Mouse (Mus musculus): ENCODE results near the gene Supt20. TPM values are rescaled to one million over a fixed set of nuclear protein-coding genes. Genes with fewer than 3 reads are reported as not detected.
"Not testable (repeated sequence)": the region's sequence is repeated elsewhere in the genome, so short reads cannot be mapped to it uniquely, and the experiment has no call there.

Gene Supt20
- total RNA-seq, 4 experiments from 2014 or later: 38.4 to 46.3 (median 41.1) TPM

DNA sequence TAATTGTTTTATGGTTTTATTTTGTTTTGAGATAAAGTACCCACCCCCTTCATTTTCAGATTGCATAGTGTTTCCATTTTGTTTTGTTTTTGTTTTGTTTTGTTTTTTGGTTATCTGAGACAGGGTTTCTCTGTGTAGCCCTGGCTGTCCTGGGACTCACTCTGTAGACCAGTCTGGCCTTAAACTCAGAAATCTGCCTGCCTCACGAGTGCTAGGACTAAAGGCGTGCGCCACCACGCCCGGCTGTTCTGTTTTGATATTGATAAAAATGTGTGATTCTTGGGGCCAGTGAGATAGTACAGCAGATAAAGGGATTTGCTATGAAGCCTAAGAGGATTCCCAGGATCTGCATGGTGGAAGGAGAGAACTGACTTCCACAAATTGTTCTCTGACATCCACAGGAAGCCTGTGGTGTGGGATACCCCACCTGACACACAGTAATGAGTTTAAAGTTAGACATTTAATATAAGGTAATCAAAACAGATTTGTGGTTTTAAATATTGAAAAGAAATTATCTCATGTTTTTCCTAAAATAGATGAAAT is 7.2 kb downstream of the Supt20 start:
- no peak for DNase-seq (ENCODE audit: low spot score in 2 of 2)

DNA sequence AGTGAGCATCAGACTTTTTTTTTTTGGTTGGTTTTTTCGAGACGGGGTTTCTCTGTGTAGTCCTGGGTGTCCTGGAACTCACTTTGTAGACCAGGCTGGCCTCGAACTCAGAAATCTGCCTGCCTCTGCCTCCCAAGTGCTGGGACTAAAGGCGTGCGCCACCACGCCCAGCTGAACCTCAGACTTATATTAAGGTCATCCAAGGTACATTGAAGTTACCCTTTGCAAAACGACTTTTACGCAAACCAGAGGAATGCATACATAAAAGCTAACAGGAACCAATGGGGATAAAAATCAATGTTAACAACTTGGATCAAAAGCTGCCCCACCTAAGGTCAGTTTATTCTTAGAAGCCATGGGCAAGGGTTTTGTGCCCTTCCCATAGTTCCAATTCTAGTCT is 11.5 kb downstream of the Supt20 start:
- not testable (repeated sequence) for DNase-seq (ENCODE audit: low spot score in 2 of 2)

GRCm38 (mm10) chr3:54708972-54709371 is 16.4 kb downstream of the Supt20 start:
- DNase-seq (ENCODE audit: low spot score in 2 of 2): no peak

- DNase-seq (ENCODE audit: low spot score in 2 of 2): no peak
Observed at GRCm38 (mm10) chr3:54714253-54714652, 21.6 kb downstream of the Supt20 start, which contains the start of gene Gm21958. TSS of gene Gm21958 (minus strand) at chr3:54714353.

- DNase-seq (ENCODE audit: low spot score in 2 of 2): peak in 1 of 2 experiments; percentile 65
Observed at GRCm38 (mm10) chr3:54715461-54715860, 22.9 kb downstream of the Supt20 start.

GRCm38 (mm10) chr3:54717348-54717747 is 24.7 kb downstream of the Supt20 start:
- no peak for DNase-seq (ENCODE audit: low spot score in 2 of 2)

DNA sequence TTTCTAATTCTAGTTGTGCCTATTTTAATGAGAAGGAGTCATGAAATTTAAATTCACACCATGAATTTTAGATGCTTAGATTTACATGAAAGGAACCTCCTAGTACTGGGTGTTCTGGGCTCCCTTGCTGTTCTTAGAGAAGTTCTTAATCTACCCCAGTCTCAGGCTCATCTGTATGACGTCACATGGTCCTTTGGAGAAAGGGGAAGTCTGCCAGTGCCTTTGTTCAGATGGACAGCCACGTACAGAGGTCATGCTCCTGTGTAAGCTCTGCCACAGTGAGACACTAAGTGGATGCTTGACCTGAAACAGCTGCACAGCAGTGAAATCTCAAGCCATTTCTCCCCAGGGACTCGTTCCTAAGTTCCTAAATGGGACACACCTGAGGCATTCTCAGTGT is 26.3 kb downstream of the Supt20 start:
- no peak for DNase-seq (ENCODE audit: low spot score in 2 of 2)

DNA sequence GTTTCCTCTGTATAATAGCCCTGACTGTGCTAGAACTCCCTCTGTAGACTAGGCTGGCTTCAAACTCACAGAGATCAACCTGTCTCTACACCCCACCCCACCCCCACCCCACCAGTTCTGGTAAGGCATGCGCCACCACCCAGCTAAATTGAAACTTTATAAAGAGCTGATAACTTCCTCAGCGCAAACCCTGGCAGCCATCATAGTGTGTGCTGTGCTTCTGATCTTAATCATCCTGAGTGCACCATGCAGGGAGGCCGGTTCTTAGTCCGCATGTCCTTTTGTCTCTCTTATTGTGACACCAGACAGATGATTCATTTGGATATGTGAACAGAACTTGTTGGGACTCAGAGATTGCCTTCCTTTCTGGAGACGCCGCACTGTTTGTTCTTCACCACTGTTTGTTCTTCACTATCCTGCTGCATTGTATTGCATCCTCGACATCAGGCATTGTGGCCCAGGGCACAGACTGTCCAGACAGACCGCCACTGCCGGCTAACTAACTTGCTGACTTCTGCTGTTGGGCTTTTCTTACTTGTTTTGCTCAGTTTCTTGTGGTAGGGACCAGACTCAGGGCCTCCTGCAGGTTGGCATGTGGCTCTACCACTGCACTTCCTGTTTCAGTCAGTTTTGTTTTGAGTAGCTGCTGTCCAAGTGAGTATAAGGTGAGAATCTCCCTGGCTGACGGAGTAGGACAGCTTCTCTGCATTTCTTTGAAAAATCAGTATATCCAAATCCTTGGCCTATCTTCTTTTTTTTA is 31.3 kb downstream of the Supt20 start:
- no peak for DNase-seq (ENCODE audit: low spot score in 2 of 2)

DNA sequence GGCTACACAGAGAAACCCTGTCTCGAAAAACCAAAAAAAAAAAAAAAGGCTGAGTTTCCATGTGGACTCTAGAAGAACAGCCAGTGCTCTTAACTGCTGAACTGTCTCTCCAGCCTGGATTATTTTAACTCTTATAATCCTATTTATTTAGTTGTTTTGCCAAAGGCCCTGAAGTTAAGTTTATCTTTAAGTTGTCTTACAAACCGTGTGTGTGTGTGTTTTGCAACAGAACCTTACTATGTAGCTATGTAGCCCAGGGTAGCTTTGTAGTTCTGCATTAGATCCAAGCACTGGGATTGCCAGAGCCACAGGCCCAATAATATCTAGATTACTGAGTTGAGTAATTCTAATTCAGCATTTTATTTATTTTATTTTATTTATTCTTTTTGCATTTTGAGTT is 32.7 kb downstream of the Supt20 start:
- no peak for DNase-seq (ENCODE audit: low spot score in 2 of 2)

GRCm38 (mm10) chr3:54727588-54727987 is 35.0 kb downstream of the Supt20 start:
- DNase-seq (ENCODE audit: low spot score in 2 of 2): no peak

DNA sequence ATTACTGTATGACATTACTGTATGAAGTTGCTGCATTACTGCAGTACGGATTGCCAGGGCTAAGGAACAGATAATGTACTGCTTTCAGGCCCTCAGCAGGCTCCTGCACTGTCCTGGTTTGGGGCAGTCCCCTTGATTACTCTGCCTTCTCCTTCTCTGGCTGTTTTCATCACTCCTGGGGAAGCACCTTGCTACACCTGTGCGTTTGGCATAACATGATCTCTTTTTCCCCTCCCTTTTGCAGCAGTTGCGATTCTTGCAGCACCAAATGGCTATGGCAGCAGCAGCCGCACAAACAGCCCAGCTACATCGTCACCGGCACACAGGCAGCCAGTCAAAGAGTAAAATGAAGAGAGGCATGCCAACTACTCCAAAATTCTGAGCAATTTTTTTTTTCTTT is 35.5 kb downstream of the Supt20 start:
- DNase-seq (ENCODE audit: low spot score in 2 of 2): no peak

DNA sequence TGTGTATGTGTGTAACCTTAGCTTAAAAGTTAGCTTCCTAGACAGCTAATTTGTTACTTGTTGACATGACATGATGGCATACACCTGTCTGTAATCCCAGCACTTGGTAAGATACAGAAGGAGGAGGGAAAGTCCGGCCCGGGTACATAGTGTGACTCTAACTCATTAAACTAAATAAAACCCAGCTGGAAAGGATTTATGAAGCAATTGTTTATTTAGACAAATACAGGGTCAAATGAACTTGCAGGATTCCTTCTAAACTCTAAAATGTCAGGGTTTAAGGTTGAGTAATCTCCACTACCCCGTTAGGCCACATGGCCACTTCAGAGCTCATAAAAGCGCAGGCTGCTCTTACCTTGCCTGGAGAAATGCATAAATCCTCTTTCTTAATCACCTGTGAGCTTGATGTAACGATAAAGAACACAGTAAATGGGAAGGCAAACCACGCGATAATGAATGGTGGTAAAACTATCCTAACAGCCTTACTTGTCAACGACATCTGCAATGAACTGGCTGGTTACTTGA is 39.1 kb downstream of the Supt20 start:
- DNase-seq (ENCODE audit: low spot score in 2 of 2): no peak

- DNase-seq (ENCODE audit: low spot score in 2 of 2): no peak
Observed at GRCm38 (mm10) chr3:54732371-54732770, 39.8 kb downstream of the Supt20 start.

DNA sequence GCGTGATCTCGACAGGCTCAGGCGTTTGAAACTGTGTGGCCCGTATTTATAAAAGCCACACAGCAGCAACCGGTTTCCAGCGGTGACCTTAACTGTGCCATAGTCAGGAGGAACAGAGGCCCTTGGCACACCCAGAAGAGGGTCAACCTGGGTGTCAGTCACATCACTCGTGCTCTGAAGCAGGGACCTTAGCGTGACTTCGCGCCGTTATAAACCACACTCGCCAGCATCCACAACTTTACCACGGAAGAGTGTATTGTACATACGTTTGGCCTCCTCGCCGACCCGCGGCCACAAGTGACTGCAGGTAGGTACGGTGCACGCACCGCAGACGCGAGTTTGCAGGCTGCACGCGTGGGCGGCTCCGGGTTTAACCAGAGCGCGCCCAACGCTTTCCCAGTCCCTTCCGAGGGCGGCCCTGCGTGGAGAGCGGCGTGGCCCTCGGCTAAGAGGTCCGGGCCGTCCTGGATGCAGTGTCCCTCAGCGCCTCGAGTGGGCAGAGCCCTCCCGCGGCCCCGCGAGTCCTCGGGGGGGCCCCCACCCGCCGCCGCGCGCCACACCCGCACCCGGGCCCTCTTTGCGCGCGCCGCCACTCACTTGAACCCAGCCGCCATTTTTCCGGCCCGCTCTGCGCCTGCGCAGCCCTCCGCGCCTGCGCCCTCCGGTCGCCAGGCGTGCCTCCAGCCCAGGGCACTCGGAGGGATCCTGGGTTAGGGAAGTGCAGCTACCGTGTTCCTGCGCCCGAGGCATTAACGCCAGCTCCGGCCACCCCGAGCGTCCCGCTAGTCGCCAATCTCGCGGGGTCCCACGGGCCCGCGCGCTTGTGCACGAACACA is 42.0 kb downstream of the Supt20 start:
- DNase-seq (ENCODE audit: low spot score in 2 of 2): peak; percentile 77 to 81

DNA sequence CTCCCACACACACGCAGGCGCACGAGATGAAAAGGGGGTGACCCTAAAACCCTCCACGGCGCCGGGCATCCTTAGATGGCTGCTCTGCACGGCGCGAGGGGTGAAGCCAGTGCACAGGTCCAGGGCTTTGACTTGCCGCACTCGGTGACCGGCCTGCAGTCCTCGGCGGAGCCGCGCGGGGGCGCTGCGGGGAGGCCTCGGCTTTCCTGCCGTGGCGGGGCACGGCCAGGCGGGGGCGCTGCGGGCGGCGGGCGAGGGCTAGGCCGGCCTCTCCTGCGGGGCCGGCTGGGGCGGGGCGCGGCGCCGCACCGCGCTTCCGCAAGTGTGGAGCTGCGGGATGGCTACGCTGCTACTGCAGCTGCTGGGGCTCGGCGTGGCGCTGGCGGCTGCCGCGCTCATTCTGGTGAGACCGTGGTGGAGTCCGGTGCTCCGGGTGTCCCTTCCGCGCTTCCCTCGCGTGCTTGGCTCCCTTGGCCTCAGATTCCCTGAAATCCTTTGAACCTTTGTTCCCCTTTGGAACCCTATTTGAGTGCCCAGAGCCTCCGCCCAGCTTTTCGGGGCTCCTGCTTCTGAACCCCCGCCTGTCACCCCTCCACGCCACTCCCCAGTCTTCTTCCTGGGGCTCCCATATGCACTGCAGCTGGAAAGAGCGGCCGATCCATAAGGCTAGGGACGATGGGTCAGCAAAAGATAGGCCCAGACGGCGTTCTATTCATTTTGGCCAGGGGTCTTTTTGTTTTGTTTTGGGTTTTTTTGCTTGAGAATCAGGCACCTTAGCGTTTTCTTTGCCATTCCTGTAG is 42.8 kb downstream of the Supt20 start, which contains the start of the genes Exosc8 and Alg5:
TSS of gene Exosc8 (minus strand) at position 147 of the 800 bp plus-strand sequence.
TSS of gene Alg5 (plus strand) at position 293 of the 800 bp plus-strand sequence.
- peak; percentile 76 to 95 for DNase-seq (ENCODE audit: low spot score in 2 of 2)

DNA sequence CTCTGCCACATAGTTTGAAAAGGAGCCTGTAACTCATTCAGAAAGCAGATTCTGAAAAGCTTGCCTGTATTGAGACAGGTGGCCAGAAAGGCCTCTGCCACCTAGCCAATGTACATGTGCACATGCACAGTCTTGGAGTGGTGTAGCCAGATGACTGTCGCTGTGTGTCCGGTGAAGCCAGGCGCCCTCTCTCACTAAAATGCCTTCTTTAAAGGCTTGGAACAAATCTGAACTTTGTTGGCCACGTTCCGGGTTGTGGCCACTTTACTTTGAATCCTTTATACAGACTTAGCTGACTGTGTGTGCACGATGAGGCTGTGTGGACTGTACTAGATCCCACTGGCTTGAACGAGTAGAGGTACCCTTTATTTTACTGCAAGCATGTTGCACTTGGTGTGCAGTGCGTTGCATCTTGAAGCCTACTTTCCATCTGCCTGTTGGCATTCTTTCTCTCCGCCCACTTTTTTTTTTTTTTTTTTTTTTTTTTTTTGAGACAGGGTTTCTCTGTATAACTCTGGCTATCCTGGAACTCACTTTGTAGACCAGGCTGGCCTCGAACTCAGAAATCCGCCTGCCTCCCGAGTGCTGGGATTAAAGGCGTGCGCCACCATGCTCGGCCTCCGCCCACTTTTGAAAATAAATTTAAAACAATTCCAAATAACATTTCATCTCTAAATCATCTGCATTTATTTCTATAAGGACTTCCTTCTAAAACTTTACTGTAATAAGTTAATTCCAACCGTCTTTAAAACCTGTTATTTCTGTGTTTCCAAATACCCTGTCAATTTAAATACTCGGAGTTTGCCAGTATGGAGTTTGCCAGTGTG is 43.7 kb downstream of the Supt20 start:
- no peak for DNase-seq (ENCODE audit: low spot score in 2 of 2)

DNA sequence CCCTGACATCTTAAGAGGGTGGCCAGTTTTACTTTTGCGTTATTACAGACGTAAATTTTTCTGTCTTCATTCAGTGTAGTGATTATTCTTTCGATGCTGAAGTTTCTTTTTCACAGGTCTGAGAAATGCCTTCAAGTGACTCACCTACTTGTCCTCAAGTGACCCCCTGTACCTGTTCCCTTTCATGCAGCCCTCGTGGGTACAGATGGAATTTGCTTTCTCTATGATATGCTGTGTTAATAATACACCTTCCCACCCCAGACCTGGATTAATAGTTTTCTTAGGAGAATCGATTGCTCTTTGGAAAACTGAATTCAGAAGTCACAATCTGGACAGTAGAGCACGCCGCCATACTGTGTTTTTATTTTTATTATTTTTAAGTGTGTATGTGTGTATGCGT is 44.7 kb downstream of the Supt20 start:
- DNase-seq (ENCODE audit: low spot score in 2 of 2): no peak

DNA sequence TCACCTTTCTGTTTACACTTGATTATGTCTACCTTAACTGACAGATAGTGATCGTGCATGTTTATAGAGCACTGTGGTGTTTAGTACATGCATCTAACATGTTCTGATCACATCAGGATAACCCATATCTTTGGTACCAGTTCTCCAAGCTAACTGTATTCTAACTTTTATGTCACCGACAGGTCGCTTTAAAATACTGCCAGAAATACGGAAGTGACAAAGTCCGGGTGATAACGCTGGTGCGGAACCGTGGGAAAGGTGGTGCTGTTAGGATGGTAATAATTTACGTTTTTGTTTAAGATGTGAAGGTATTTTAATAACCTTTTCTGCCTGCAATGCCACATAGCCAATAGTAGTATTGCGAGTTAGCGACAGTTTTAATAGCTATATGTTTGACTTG is 49.4 kb downstream of the Supt20 start:
- DNase-seq (ENCODE audit: low spot score in 2 of 2): no peak

DNA sequence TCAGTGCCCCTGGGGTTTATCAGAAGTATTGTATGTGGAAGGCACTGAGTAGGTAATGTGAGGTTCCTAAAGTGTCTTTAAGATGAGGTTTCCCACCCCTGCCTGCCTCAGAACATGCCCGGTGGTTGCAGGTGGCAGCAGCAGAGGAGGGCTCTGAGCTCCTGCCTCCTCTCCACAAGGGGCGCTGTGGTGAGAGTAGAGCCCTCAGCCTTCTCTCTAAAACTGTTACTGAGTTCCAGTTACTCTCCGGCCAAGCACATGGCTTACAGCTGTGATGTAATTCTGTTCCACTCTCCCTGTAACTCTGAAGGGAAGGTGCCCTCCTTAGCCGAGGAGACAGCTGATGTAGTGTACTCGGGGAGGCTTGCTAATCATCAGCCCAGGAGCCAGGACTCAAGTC is 53.2 kb downstream of the Supt20 start:
- DNase-seq (ENCODE audit: low spot score in 2 of 2): no peak

- no peak for DNase-seq (ENCODE audit: low spot score in 2 of 2)
Observed at GRCm38 (mm10) chr3:54753411-54753810, 60.8 kb downstream of the Supt20 start.

All from left cerebral cortex, adult 8-10 months (tissue).